Mouse (Mus musculus) lung, adult 2 months (tissue): ENCODE results near the gene Lbp.

Experiments
- CTCF ChIP-seq: fragments of 200-500 bp; IDR thresholded peaks from 2 replicates; pipeline ENCODE4 v1.5.1; 2011; ENCODE audit warnings: mild to moderate bottlenecking, low read length, control low read depth; ENCODE audit not compliant: insufficient read depth
- POLR2A ChIP-seq: fragments of 200-500 bp; IDR thresholded peaks from 2 replicates; pipeline ENCODE4 v1.6.1; 2011; ENCODE audit warnings: low read depth, mild to moderate bottlenecking, control low read depth, low read length, borderline replicate concordance; ENCODE audit errors: extremely low read depth

DNA sequence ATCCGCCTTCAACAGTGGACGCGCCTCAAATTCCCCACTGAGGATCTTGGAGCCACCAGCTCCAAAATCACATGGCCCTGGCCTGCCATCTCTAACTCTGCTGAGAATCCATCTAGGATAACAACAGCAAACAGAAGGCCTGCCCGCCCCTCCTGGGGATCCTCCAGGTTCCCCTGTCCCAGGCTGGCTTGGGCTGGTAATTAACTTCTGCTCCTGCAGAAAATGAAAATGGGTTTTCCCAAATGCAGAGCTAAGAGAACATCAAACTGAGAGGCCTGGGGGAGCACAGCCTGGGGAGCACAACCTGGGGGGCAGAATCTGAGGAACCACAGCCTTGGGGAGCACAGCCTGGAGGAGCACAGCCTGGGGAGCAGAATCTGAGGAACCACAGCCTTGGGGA is 26.6 kb upstream of the Lbp start:
- no peak for TF ChIP-seq CTCF
- no peak for TF ChIP-seq POLR2A
